Mouse (Mus musculus) macrophage (primary cell): ENCODE measurements around the gene BC034090. TPM values are rescaled to one million over a fixed set of nuclear protein-coding genes. Genes with fewer than 3 reads are reported as not detected.

ENCODE experiments used
- H3K27ac ChIP-seq: fragments of 350-480 bp; formaldehyde crosslinking; 2 replicates; pipeline ENCODE4 v1.9.0; 2021
- H3K36me3 ChIP-seq: fragments of 350-480 bp; formaldehyde crosslinking; 2 replicates; pipeline ENCODE4 v1.9.0; 2021; ENCODE audit errors: inconsistent target
- H3K4me3 ChIP-seq: fragments of 350-480 bp; formaldehyde crosslinking; 2 replicates; pipeline ENCODE4 v1.9.0; 2021; ENCODE audit errors: inconsistent target
- H3K79me2 ChIP-seq: fragments of 350-480 bp; formaldehyde crosslinking; 2 replicates; pipeline ENCODE4 v1.9.0; 2021; ENCODE audit errors: inconsistent target
- WGBS: methylation state at CpG from one replicate; pipeline ENCODE4 v1.1.7; 2026; ENCODE audit warnings: inconsistent platforms; ENCODE audit not compliant: missing documents; 5-methylcytosine and 5-hydroxymethylcytosine counted together
- polyA plus RNA-seq: library from polyadenylated mRNA; stranded (reverse); fragments of 250-400 nt; gene quantifications from 3 replicates; pipeline ENCODE4 v1.2.4, GENCODE M21; 2018; ENCODE audit warnings: inconsistent platforms

BC034090 gene
- polyA plus RNA-seq, 1 experiment from 2014 or later = not detected

DNA sequence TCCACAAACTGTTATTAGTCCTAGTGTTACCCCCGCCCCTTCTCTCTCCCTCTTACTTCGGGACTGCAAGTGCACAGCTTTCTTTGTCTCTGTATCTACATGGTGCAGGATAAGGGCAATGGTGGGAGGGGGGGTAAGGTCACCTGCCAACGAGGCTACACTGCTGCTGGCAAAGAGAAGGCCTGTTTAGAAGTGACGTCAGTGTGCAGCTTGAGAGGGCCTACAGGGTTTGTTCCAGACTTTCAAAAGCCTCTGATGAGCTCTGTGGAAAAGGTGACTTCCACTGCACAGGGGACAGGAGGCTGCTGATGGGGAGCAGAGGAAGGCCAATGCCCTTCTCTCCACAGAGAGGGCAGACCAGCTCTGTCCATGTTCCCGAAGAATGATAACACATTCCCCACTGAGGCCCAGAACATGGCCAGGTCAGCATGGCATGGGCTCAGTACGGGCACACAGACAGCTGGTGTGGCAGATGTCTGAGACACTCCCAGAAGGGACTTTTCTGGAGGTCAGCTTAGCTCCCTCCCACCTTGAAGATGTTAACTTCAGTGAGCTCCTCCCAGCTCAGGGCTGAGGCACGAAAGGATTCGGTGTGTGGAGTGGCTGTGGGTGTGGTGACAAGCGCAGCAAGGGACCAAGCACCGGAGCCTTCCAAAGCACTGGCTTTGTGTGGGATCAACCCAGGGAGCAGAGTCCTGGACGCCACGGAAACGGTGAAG lies 7.8 kb downstream of the BC034090 start:
- Histone ChIP-seq H3K36me3 (no peaks in the 10 kb centered on the region), H3K4me3 (no peak overlapping the region), H3K79me2 (no peaks in the 10 kb centered on the region), H3K27ac (no peak overlapping the region)
- WGBS = 90% methylated on average over 13 of the region's 13 CpGs

DNA sequence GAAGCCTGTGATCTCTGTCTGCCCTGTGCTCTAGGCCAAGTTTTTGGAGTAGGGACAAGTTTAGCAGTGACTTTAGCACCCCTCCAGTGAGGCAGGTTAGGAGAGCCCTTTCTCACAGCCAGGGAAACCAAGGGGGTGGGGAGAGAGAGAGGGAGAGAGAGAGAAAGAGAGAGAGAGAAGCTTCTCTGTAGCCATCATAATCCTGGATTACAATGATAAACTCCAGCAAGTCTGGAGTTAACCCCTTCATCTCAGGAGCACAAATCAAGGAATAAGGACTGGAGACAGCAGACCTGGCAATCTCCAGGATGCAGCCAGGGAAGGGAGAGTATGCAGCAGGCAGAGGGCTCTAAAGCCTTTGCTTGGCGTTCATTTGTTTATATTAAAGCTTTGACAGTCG lies 8.6 kb downstream of the BC034090 start:
- Histone ChIP-seq H3K4me3 (no peak overlapping the region), H3K36me3 (no peaks in the 10 kb centered on the region), H3K79me2 (no peaks in the 10 kb centered on the region), H3K27ac (no peak overlapping the region)
- WGBS = 84% methylated on average over 2 of the region's 2 CpGs

DNA sequence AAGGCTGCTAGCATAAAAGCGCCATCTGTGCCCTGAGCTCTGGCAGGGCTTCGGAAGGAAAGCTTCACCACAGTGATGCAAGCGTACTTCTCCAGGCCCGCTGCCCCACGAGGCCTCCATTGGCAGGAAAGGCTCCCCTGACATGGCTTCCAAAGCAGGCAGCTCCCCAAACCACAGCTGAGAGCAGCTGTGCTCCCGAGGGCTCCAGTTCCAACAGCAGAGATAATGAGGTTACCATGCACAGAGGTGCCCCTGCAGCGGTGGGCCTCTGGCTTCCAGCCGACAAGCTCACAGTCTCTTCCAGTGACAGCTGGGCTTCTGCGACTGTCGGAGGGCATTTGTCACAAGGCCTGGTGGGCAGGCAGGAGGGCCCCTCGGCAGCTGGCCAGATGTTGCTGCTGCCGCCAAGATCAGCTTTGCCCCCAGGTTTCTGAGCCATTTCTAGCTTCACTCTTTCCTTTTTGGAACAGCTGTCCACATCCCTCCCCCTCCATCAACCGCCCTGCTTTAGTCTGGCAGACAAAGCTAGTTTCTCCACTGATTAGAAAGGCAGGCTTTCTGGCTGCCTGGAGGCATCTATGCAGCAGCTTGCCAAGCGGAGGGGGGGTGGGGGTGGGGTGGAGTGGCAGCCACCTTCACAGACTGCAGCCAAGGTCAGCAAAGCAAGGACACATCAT lies 10.2 kb downstream of the BC034090 start:
- no peak overlapping the region for H3K27ac ChIP-seq
- 27% methylated on average over 14 of the region's 14 CpGs for WGBS
- H3K4me3 ChIP-seq = no peak overlapping the region

DNA sequence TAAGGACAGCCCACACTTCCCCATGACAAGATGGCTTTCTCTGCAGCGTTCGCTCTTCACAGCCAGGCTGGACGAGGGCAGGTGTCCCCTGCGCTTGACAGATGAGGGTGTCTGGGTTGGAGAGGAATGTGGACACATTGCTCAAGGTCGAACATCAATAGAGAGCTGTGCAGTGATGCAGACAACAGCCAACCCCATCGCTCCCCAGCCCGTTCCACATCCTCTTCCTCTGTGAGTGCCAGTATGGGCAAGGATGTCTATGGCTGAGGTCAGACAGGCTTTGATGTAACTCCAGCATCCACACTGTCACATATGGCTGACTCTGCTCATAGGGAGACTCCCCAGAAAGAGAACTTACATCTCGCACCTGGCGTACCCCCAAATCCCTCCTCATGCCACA lies 10.9 kb downstream of the BC034090 start:
- Histone ChIP-seq H3K4me3 (no peak overlapping the region), H3K27ac (no peak overlapping the region), H3K79me2 (no peaks in the 10 kb centered on the region), H3K36me3 (no peaks in the 10 kb centered on the region)
- 72% methylated on average over 9 of the region's 9 CpGs for WGBS

More for the DNA sequence above, 10.2 kb downstream of the BC034090 start:
- H3K79me2 ChIP-seq = no peaks in the 10 kb centered on the region
- no peaks in the 10 kb centered on the region for H3K36me3 ChIP-seq

DNA sequence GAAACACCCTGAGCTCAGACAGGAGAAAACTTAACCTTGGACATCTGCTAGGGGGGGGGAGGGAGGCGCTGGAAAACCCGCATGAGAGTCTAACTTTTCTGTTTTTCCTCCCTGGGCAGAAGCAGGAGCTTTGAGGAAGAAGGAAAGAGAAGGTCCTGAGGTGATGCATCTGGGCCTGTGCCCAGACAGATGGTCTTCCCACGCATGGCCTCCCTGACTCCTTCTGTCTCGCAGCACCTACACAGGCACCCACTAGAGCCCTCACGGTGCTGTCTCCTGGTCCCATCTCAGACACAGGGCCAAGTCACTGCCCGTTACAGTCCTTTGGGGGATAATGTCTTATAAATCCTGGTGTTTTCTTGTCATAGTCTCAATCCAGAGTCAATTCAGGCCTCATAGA lies 11.5 kb downstream of the BC034090 start:
- Histone ChIP-seq H3K27ac (no peak overlapping the region), H3K36me3 (no peaks in the 10 kb centered on the region), H3K79me2 (no peaks in the 10 kb centered on the region), H3K4me3 (no peak overlapping the region)
- WGBS = 83% methylated on average over 6 of the region's 6 CpGs

DNA sequence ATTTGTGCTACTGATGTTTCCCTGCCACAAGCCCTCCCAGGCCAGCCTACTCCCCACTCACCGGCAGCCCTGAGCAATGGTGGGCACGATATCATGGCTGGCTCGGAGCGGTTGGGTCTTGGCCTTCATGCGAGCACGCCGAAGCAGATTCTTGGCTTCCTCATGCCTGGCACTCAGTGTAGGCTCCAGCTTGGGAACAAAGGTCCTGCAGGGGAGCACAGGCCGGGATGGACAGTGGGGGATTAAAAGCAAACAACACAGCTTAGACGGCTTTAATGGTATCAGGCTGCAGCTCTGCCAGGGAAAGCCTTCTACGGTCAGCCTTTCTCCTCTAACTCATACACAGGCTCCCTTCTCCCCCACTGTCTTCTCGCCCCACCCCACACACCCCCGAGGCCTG lies 11.9 kb downstream of the BC034090 start:
- Histone ChIP-seq H3K27ac (no peak overlapping the region), H3K79me2 (no peaks in the 10 kb centered on the region), H3K4me3 (no peak overlapping the region), H3K36me3 (no peaks in the 10 kb centered on the region)
- WGBS = 83% methylated on average over 12 of the region's 12 CpGs

DNA sequence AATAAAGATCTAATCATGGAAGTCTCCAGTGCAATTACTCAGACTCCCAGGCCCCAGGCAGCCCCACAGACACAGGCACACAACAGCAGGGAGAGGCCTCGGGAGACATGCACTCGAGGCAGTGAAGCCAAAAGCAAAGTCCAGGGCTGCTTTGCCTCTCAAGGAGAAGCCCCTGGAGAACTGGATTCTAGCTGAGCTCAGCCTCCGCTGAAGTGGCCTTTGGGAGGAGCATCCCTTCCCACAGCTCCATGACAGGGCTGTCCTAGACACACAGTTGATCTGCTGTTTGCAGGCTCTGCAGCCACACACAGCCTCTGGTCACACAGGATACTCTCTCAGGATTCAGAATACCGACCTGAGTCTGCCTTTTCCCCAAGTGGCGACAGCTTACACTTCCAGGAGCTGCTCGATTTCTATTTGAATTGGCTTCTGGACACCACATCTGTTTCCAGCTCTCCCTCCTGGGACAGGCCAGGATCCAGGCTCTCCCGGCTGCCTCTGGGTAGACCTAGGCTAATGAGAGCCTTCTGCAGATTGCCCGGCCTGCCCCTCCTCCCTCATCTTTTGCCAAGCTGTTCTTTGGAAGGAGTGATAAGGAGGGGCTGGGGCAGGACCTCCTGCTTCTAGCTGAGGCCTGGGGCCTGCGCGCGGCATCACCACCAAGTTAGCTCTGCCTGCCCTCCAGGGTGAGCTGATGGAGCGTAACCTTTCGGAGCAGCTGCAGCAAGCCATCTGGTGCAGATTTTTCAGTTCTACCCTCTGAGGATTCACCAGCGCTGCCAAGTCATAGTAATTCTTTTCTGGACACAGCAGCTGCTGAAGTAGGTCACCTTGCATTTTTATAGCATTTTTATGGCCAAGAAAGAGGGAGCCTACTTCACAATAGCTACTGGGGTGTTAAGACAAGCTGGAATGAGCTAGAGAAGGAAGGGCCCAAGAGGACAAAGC lies 14.5 kb downstream of the BC034090 start:
- Histone ChIP-seq H3K79me2 (no peaks in the 10 kb centered on the region), H3K4me3 (no peak overlapping the region), H3K36me3 (no peaks in the 10 kb centered on the region), H3K27ac (no peak overlapping the region)
- WGBS = 94% methylated on average over 14 of the region's 14 CpGs

DNA sequence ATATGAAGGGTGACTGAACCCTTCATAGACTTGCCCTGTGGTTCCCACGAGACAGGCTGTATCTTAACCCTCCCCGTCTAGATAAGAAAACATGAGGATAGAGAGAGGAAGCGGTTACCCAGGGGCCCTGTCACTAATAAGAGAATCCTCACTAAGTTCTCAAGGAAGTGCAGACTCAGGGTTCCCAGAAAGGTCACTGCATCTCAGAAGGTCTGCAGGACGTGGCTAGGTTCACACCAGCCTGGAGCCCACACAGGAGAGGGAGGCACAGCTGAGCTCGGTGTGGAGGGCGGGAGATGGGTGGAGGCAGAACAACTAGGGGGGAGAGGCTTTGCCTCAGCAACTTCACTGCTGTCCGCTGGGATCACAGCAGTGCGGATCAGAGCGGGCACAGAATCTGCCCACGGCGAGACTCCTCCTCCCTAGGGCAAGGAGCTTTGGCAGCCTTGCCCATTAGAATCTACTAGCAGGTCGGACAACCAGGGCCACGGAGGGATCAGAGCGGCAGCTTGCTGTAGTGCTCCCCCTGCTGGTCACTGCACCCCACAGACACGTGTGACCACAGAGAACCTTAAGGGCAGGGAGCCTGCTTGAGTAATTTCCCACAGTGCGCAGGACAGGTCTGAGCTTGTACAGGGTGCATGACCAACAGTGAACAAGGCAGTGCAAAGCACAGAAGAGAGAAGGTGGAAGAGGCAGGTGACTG lies 20.2 kb downstream of the BC034090 start:
- Histone ChIP-seq H3K4me3 (no peak overlapping the region), H3K27ac (no peak overlapping the region), H3K36me3 (no peaks in the 10 kb centered on the region), H3K79me2 (no peaks in the 10 kb centered on the region)
- 15% methylated on average over 16 of the region's 16 CpGs for WGBS

DNA sequence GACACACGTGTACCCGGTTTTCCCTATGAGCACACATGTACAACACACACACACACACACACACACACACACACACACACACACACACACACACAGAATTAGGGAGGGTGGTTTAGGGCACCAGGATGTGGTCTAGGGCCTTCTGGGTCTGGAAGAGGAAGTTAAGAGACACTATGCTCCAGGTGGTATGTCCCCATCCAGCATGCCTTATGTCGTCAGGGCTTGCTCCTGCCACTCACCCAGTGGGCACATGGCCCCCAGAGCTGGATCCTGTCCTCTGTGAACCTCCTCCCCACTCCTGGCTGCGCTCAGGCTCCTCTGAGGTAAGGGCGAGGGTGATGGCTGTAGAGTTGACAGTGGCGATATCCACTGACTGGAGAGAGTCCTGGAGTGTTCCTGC lies 21.2 kb downstream of the BC034090 start:
- no peak overlapping the region for H3K27ac ChIP-seq
- H3K36me3 ChIP-seq = no peaks in the 10 kb centered on the region
- H3K4me3 ChIP-seq = no peak overlapping the region
- 7% methylated on average over 6 of the region's 6 CpGs for WGBS
- no peaks in the 10 kb centered on the region for H3K79me2 ChIP-seq

DNA sequence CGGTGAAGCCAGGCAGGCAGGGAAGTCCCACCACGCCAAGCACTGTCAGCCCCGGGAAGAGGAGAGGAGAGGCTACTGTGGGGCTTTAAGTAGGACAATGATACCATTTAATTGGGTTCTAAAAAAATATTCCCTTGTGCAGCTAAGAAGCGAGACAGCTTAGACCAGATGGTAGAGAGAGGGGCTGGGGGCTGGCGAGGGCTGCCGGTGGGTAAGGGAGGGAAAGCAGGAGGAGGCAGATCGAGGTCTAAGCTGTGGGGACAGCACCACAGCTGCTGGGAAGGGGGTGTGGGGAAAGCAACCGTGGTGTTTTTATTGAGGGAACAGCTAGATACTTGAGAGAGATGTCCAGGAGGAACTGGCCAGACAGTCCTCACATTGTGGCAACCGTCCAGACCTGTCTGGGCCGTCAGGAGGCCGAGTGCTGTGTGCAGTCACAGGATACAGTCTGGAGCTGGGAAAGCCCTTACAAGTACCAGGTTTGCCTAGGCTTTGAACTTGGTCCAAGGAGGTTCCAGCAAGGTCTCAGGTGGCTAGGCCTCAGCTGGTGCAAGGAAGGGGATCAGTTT lies 22.1 kb downstream of the BC034090 start:
- Histone ChIP-seq H3K27ac (no peak overlapping the region), H3K36me3 (no peaks in the 10 kb centered on the region), H3K4me3 (no peak overlapping the region), H3K79me2 (no peaks in the 10 kb centered on the region)
- WGBS = 68% methylated on average over 11 of the region's 11 CpGs

DNA sequence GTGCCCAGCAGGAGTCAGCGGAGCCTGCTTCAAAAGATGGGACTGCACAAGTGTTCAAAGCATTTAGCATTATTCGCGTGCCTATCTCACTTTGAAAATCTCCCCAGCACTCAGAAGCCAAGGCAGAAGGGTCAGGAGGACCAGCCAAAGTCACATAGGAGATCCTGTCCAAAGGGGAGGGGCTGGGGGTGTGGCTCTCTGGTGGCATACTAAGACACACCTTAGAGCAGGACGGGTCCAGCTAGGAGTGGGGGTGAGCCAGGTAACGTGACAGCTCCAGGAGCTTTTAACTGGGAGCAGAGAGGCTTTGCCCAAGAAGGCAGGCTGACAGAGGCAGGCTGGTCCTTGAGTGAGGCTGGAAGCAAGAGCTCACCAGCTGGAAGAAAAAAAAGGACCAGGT lies 25.3 kb downstream of the BC034090 start:
- Histone ChIP-seq H3K79me2 (no peaks in the 10 kb centered on the region), H3K4me3 (no peak overlapping the region), H3K36me3 (no peaks in the 10 kb centered on the region), H3K27ac (no peak overlapping the region)
- 81% methylated on average over 5 of the region's 5 CpGs for WGBS

DNA sequence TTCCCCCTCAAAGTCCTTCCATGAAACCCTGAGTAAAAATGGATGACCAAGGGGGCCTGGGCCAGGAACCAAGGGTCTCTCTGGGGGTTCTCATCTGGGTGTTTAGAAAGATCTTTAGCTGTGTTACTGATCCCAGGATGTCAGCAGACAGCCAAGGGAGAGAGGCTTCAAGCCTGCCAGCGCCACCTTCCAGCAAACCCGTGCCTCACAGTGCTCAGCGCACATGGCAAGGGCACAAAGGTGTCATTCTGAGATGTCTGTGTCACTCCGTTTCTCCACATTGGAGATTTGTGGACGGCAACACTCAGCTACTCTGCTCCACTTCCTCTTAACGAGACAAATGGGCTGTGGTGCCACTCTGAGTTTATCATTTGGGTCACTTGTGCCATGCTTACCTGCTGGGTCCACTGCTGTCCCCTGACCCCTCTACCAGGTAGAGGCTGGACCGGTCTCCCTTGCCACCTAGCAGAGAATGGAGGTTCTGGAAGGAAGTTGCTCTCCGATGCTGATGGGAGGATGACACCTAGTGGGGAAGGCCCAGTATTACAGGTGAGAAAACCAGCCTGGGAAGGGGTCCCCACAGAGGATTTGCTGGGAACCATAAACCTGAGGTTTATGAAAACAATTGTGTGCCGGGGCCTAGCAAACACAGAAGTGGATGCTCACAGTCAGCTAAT lies 26.2 kb downstream of the BC034090 start:
- 47% methylated on average over 9 of the region's 9 CpGs for whole genome bisulfite sequencing
- no peaks in the 10 kb centered on the region for H3K36me3 ChIP-seq
- H3K79me2 ChIP-seq = no peaks in the 10 kb centered on the region
- H3K4me3 ChIP-seq = no peak overlapping the region
- no peak overlapping the region for H3K27ac ChIP-seq

DNA sequence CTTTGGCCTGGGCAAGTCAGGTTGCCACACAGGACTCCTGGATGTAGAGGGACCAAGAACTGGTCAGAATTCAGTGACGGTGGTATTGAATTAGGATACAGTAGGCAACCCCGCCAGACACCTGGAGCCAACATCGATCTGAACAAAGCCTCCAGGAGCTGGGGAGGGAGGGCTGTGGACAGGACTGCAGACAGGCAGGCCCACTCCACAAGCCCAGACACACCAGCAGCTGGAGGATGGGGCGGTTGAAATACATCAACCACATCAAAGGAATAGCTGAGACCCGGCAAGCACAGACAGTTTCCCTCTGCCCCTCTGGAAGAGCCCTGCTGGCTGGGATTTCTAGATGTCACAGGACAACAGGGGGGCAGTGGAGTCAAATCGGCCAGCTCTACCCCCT lies 27.4 kb downstream of the BC034090 start:
- Histone ChIP-seq H3K79me2 (no peaks in the 10 kb centered on the region), H3K4me3 (no peak overlapping the region), H3K27ac (no peak overlapping the region), H3K36me3 (no peaks in the 10 kb centered on the region)
- 86% methylated on average over 6 of the region's 6 CpGs for WGBS

DNA sequence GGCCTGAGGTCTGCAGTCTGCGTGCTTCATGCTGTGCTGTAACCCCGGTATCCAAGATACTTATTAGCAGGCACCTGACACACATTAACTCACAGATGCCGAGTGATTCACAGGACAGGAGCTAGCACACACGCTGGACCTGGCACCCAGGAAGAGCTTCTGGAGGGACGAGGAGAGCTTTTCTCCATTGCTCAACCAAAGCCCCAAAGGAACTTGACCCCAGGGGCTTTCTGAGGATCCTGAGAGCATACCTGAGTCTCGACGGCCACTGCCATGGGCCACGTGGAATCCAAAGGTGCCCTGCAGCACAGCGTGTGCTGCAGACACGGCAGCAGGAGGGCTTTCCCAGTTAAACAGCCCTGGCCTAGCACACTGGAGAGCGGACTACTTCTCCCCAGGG lies 27.9 kb downstream of the BC034090 start:
- Histone ChIP-seq H3K27ac (no peak overlapping the region), H3K79me2 (no peaks in the 10 kb centered on the region), H3K4me3 (no peak overlapping the region), H3K36me3 (no peaks in the 10 kb centered on the region)
- WGBS = 95% methylated on average over 11 of the region's 11 CpGs
